Mouse (Mus musculus) hematopoietic stem cell, adult 5-6 weeks (primary cell): ENCODE data around the gene Nnat. TPM values are rescaled to one million over a fixed set of nuclear protein-coding genes. Genes with fewer than 3 reads are reported as not detected.

ENCODE experiments used
- ATAC-seq, 2 experiments: fragments of 125-278 bp in 1 of 2; replicated peaks in 1 of 2; 2 replicates each; pipeline ENCODE4 v1.8.0; 2016 to 2017; ENCODE audit warnings: inconsistent platforms in 2 of 2, mild to moderate bottlenecking in 2 of 2, moderate number of reproducible peaks in 2 of 2, low read depth in 1 of 2, moderate TSS enrichment in 1 of 2; ENCODE audit not compliant: low FRiP score in 2 of 2, poor library complexity in 2 of 2, severe bottlenecking in 2 of 2, insufficient read depth in 1 of 2, low TSS enrichment in 1 of 2
- total RNA-seq: library from RNA; stranded (forward); fragments of 172-1452, 232-1000 nt; gene quantifications from 2 replicates; pipeline ENCODE4 v1.2.3, GENCODE M21; 2017

Nnat gene
- total RNA-seq, 1 experiment from 2014 or later: not detected

GRCm38 (mm10) chr2:157542415-157542814 lies 17.5 kb upstream of the Nnat start:
- no peak for ATAC-seq

GRCm38 (mm10) chr2:157544333-157544888 lies 15.5 kb upstream of the Nnat start:
- ATAC-seq: no peak

- ATAC-seq: no peak
Measured at GRCm38 (mm10) chr2:157546686-157547085, 13.2 kb upstream of the Nnat start.

GRCm38 (mm10) chr2:157550292-157550691 lies 9.6 kb upstream of the Nnat start:
- no peak for ATAC-seq

- peak in 1 of 2 experiments; percentile 29; a peak in 1 of 4 replicates for ATAC-seq
Measured at GRCm38 (mm10) chr2:157552158-157552886, 7.6 kb upstream of the Nnat start.

- ATAC-seq: no peak
Measured at GRCm38 (mm10) chr2:157556074-157556698, 3.7 kb upstream of the Nnat start.

GRCm38 (mm10) chr2:157558051-157558450 lies 1.8 kb upstream of the Nnat start:
- ATAC-seq: no peak

- ATAC-seq: no peak
Measured at GRCm38 (mm10) chr2:157558520-157558919, 1.4 kb upstream of the Nnat start.

GRCm38 (mm10) chr2:157559440-157559839 lies 438 bp upstream of the Nnat start:
- ATAC-seq: no peak

GRCm38 (mm10) chr2:157560302-157560701 lies 424 bp downstream of the Nnat start:
- ATAC-seq: no peak

GRCm38 (mm10) chr2:157561165-157561836 lies 1.4 kb downstream of the Nnat start:
- no peak; a peak in 1 of 4 replicates for ATAC-seq

- no peak for ATAC-seq
Measured at GRCm38 (mm10) chr2:157563031-157563430, 3.2 kb downstream of the Nnat start.

- ATAC-seq: no peak
Measured at GRCm38 (mm10) chr2:157564723-157565122, 4.8 kb downstream of the Nnat start.

GRCm38 (mm10) chr2:157565446-157565845 lies 5.6 kb downstream of the Nnat start:
- ATAC-seq: no peak

- no peak for ATAC-seq
Measured at GRCm38 (mm10) chr2:157565898-157566259, 6.0 kb downstream of the Nnat start.

- peak; percentile 82 to 86 for ATAC-seq
Measured at GRCm38 (mm10) chr2:157566260-157566952, 6.5 kb downstream of the Nnat start.

- peak in 1 of 2 experiments; percentile 20; a peak in 1 of 4 replicates for ATAC-seq
Measured at GRCm38 (mm10) chr2:157567235-157567961, 7.5 kb downstream of the Nnat start.
